Mouse (Mus musculus) myocyte (in vitro differentiated cells): Measurements from ENCODE around the gene Cbfb. TPM values are rescaled to one million over a fixed set of nuclear protein-coding genes. Genes with fewer than 3 reads are reported as not detected.
A peak's percentile ranks its signal among the peaks of the same experiment; 100 is the strongest.

Experiments
- H3K27me3 ChIP-seq: one replicate; pipeline ENCODE4 v1.6.1; 2011; ENCODE audit not compliant: control insufficient read depth, insufficient read depth, insufficient read length
- H3K36me3 ChIP-seq: one replicate; pipeline ENCODE4 v1.6.1; 2011; ENCODE audit not compliant: control insufficient read depth, insufficient read depth
- H3K4me2 ChIP-seq: one replicate; pipeline ENCODE4 v1.6.1; 2011; ENCODE audit warnings: low read depth, control low read depth
- H3K4me3 ChIP-seq: one replicate; pipeline ENCODE4 v1.5.1; 2011; ENCODE audit warnings: mild to moderate bottlenecking, control low read depth, moderate library complexity
- H3K79me2 ChIP-seq: one replicate; pipeline ENCODE4 v1.6.1; 2011; ENCODE audit not compliant: control insufficient read depth, insufficient read depth
- H3ac ChIP-seq: one replicate; pipeline ENCODE4 v1.6.1; 2011; ENCODE audit not compliant: control insufficient read depth, insufficient read length
- CEBPB ChIP-seq: IDR thresholded peaks from 2 replicates; pipeline ENCODE4 v1.6.1; 2011; ENCODE audit warnings: mild to moderate bottlenecking, moderate library complexity; ENCODE audit not compliant: poor library complexity, insufficient read depth, severe bottlenecking
- E2F4 ChIP-seq: IDR thresholded peaks from one replicate; pipeline ENCODE4 v1.6.1; 2011; ENCODE audit warnings: mild to moderate bottlenecking, control low read depth, moderate library complexity; ENCODE audit not compliant: insufficient read depth
- MAX ChIP-seq: IDR thresholded peaks from one replicate; pipeline ENCODE4 v1.6.1; 2011; ENCODE audit warnings: low read depth, mild to moderate bottlenecking, control low read depth
- MYOD1 ChIP-seq, 3 experiments: IDR thresholded peaks; one replicate each; pipeline ENCODE4 v1.6.1; 2011; ENCODE audit warnings: control low read depth in 2 of 3, low read depth in 2 of 3, mild to moderate bottlenecking in 2 of 3, moderate library complexity in 1 of 3; ENCODE audit not compliant: insufficient read length in 2 of 3, control insufficient read depth in 1 of 3
- MYOG ChIP-seq, 3 experiments: IDR thresholded peaks; one replicate each; pipeline ENCODE4 v1.6.1; 2011; ENCODE audit warnings: control low read depth in 2 of 3, low read depth in 2 of 3, mild to moderate bottlenecking in 2 of 3; ENCODE audit not compliant: insufficient read length in 2 of 3, control insufficient read depth in 1 of 3, insufficient read depth in 1 of 3
- POLR2A ChIP-seq: IDR thresholded peaks from one replicate; pipeline ENCODE4 v1.6.1; 2011; ENCODE audit warnings: low read depth, mild to moderate bottlenecking, control low read depth, moderate library complexity; ENCODE audit not compliant: insufficient read length
- POLR2AphosphoS2 ChIP-seq: IDR thresholded peaks from one replicate; pipeline ENCODE4 v1.6.1; 2011; ENCODE audit warnings: low read depth, control low read depth; ENCODE audit not compliant: insufficient read length
- REST ChIP-seq: IDR thresholded peaks from one replicate; pipeline ENCODE4 v1.6.1; 2011; ENCODE audit warnings: mild to moderate bottlenecking, control low read depth, moderate library complexity; ENCODE audit not compliant: insufficient read depth, insufficient read length
- SRF ChIP-seq: IDR thresholded peaks from one replicate; pipeline ENCODE4 v1.6.1; 2011; ENCODE audit warnings: low read depth; ENCODE audit not compliant: control insufficient read depth, insufficient read length
- TCF12 ChIP-seq: IDR thresholded peaks from one replicate; pipeline ENCODE4 v1.6.1; 2011; ENCODE audit warnings: mild to moderate bottlenecking, control low read depth; ENCODE audit not compliant: poor library complexity, insufficient read depth, severe bottlenecking
- TCF3 ChIP-seq: IDR thresholded peaks from one replicate; pipeline ENCODE4 v1.6.1; 2011; ENCODE audit warnings: low read depth, control low read depth; ENCODE audit not compliant: insufficient read length
- USF1 ChIP-seq: IDR thresholded peaks from one replicate; pipeline ENCODE4 v1.6.1; 2011; ENCODE audit warnings: low read depth, mild to moderate bottlenecking, control low read depth, moderate library complexity
- polyA plus RNA-seq: library from polyadenylated mRNA; unstranded; fragments of >200 nt; fragmentation: generic; extraction: Trizol; gene quantifications from one replicate; pipeline ENCODE4 v1.2.1, GENCODE M21; 2012; ENCODE audit warnings: missing spikeins

Cbfb gene
- polyA plus RNA-seq, 1 experiment = 38.1 TPM

DNA sequence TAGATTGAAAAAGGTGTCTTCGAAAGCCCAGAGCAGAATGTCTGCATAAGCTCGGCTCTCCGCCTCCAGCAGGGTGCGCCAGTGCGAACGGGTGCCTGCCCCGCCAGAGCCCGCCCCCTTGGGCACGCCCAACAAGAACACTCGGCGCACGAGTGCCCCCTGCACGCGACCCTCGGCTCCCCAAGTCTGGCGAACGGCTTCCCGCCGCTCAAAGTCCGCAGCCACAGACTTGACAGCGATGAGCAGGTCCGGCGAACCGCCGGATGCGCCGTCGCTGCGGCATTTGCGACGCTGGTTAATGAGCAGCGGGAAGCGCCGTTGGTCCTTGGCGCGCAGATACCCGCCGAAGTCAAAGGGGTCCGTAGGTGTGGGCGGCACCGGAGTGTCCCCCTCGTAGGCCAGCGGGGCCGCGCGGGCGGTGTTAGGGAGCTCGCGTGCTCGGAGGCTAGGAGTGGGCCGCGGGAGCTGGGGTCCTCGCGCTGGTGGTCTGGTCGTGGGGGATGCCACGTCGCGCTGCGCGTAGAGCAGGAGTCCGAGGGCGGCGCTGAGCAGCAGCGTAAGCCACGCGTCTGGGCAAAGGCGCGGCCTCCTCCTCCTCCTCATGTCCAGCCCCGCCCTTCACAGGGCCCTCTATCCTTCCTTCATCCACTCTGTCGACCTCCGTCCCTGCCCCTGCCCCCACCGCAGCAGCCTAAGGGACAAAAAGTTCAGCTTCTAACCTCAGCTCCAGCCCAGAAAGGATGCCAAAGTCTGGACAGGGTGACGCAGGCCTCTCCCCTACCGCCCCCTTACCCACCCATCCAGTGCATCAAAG lies 83.9 kb downstream of the Cbfb start:
- TF ChIP-seq SRF (peak; percentile 30), USF1 (no peak), POLR2A (peak; percentile 70), MYOG (IDR thresholded peaks at IDR 0.05; ENCODE audit: control insufficient read depth in 1 of 3, insufficient read depth in 1 of 3, insufficient read length in 2 of 3, low read depth in 2 of 3) (peak in 1 of 3 experiments; percentile 17), MYOD1 (IDR thresholded peaks at IDR 0.05; ENCODE audit: control insufficient read depth in 1 of 3, insufficient read length in 2 of 3, low read depth in 2 of 3) (no peak), POLR2AphosphoS2 (peak; percentile 88)
- Histone ChIP-seq H3K27me3 (no peaks in the 10 kb centered on the region), H3K4me3 (peak overlapping the region; percentile 25)

DNA sequence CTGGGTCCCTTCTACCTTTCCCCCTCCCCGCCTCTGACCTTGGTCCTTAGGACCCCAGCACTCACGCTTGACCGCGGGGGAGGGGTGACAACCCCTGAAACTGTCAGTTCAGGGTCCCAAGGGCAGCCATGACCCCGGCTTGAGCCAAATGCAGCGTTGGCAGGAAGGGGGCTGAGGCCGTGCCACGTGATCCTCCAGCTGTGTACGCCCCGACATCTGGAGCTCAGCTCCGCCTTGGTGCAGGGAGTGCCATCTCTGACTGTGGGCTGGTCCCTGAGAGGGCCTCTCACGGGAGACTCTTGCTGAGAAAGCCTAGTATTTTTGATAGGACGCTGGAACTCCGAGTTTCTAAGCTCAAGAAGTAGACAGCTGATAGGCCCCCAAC lies 84.5 kb downstream of the Cbfb start, which contains the start of gene B3gnt9:
Gene B3gnt9, minus strand, starts transcription at position 188 of the 385 bp plus-strand sequence.
- Histone ChIP-seq H3ac (peak within 1 kb of the TSS; percentile 42), H3K4me2 (peak within 1 kb of the TSS; percentile 80), H3K4me3 (peak within 1 kb of the TSS; percentile 25), H3K36me3 (peaks cover 14% of the 10 kb centered on the region), H3K79me2 (no peaks in the 10 kb centered on the region), H3K27me3 (no peaks in the 10 kb centered on the region)
- TF ChIP-seq CEBPB (no peak), MYOG (IDR thresholded peaks at IDR 0.05; ENCODE audit: control insufficient read depth in 1 of 3, insufficient read depth in 1 of 3, insufficient read length in 2 of 3, low read depth in 2 of 3) (no peak), POLR2A (peak; percentile 42), SRF (no peak), MAX (no peak), MYOD1 (IDR thresholded peaks at IDR 0.05; ENCODE audit: control insufficient read depth in 1 of 3, insufficient read length in 2 of 3, low read depth in 2 of 3) (peak in 2 of 3 experiments; percentile 30 to 34), REST (no peak), TCF3 (no peak), USF1 (peak; percentile 88), POLR2AphosphoS2 (peak; percentile 71), E2F4 (no peak), TCF12 (no peak)

More for the DNA sequence above, 83.9 kb downstream of the Cbfb start:
- Histone ChIP-seq H3K4me2 (peak overlapping the region; percentile 80), H3ac (peak overlapping the region; percentile 42), H3K36me3 (peaks cover 14% of the 10 kb centered on the region), H3K79me2 (no peaks in the 10 kb centered on the region)

DNA sequence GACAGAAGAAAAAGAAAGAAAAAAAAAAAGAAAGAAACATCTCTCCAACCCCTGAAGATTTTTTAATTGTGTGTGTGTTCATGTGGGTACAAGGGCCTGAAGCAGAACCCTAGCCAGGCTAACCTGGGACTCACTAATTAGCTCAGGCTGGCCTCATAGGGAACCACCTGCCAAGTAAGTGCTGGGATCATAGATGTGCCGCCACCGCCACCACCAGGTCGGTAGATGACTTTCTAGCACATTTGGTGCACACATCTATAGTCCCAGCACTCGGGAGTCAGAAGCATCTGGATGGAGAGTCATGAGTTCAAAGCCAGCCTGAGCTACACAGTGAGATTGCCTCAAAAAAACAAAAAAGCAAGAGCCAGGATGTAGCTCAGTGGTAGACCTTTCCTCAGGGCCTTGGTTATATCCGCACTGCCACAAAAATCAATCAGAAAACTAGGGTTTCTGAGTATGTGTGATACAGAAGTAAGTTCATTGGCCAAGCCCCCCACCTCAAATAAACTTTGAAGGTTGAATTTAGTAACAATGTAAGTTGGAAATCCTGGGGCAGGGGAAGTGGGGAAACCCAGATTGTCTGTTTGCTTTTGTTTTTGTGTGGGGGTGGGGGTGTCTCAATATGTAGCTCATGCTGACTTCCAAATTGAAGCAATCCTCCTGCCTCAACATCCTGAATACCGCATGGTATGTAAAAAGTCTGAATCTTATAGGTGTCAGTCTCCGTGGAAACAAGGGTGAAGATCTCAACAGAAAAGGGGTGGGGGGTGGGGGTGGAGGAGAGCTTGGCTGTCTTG lies 87.0 kb downstream of the Cbfb start:
- Histone ChIP-seq H3K4me3 (no peak overlapping the region), H3K79me2 (no peaks in the 10 kb centered on the region), H3K27me3 (no peaks in the 10 kb centered on the region), H3K4me2 (no peak overlapping the region), H3ac (no peak overlapping the region), H3K36me3 (peaks cover 4% of the 10 kb centered on the region)
- no peak for TF ChIP-seq CEBPB
- no peak for TF ChIP-seq SRF
- no peak for TF ChIP-seq USF1
- TF ChIP-seq MYOG (IDR thresholded peaks at IDR 0.05; ENCODE audit: control insufficient read depth in 1 of 3, insufficient read depth in 1 of 3, insufficient read length in 2 of 3, low read depth in 2 of 3) = no peak
- TF ChIP-seq POLR2AphosphoS2 = no peak
- no peak for TF ChIP-seq TCF12
- no peak for TF ChIP-seq POLR2A
- TF ChIP-seq MAX = no peak
- TF ChIP-seq E2F4 = no peak
- no peak for TF ChIP-seq TCF3
- TF ChIP-seq MYOD1 (IDR thresholded peaks at IDR 0.05; ENCODE audit: control insufficient read depth in 1 of 3, insufficient read length in 2 of 3, low read depth in 2 of 3) = no peak
- TF ChIP-seq REST = no peak

DNA sequence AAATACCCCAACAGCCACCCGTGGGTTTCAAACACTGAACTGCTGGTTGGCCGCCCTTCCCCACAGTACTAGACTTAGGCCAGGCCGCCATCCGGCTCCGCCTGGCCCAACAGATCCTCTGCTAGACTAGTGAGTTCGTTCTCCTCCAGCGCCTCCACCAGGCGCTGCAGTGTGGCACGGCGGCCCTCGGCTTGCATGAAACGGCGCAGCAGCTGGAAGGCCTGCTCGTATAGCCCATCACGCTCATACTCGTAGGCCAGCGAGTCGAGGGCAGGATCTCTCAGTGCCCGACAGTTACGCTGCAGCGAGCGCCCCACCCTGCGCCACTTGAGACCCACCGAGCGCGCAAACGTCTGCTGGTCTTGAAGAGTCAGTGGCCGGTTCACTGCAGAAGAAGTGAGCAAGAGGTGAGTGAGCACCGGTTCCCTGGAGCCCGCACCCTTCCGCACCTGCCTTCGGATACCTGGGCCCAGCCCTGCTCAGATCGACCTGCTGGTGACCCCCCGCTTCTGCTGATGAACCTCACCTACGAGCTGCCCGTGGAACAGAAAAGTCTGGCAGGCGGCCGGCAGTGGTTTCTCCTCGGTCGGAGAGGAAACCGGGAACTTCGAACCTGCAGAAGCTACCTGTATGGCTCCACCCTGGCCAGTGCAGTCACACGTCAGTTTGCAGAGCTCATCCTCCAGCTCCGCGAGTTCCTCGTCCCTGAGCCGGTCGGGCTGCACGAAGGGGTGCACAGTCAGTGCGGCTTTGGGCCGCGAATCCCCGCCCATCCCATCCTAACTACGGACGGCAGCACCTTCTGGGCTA lies 88.6 kb downstream of the Cbfb start:
- Histone ChIP-seq H3K36me3 (no peaks in the 10 kb centered on the region), H3ac (no peak overlapping the region), H3K4me3 (no peak overlapping the region), H3K27me3 (no peaks in the 10 kb centered on the region), H3K79me2 (peaks cover 4% of the 10 kb centered on the region), H3K4me2 (no peak overlapping the region)
- no peak for TF ChIP-seq MYOG (IDR thresholded peaks at IDR 0.05; ENCODE audit: control insufficient read depth in 1 of 3, insufficient read depth in 1 of 3, insufficient read length in 2 of 3, low read depth in 2 of 3)
- TF ChIP-seq USF1 = no peak
- TF ChIP-seq TCF3 = no peak
- no peak for TF ChIP-seq REST
- TF ChIP-seq POLR2AphosphoS2 = no peak
- TF ChIP-seq CEBPB = no peak
- TF ChIP-seq MYOD1 (IDR thresholded peaks at IDR 0.05; ENCODE audit: control insufficient read depth in 1 of 3, insufficient read length in 2 of 3, low read depth in 2 of 3) = no peak
- no peak for TF ChIP-seq TCF12
- no peak for TF ChIP-seq E2F4
- no peak for TF ChIP-seq POLR2A
- TF ChIP-seq MAX = no peak
